Mouse (Mus musculus): ENCODE results near the gene Rpl7a.
"Not testable (repeated sequence)": the region's sequence is repeated elsewhere in the genome, so short reads cannot be mapped to it uniquely, and the experiment has no call there.

Gene Rpl7a

GRCm38 (mm10) chr2:26910124-26910993 lies at the start of gene Rpl7a, which contains the start of gene Med22:
Gene Rpl7a (plus strand): TSS chr2:26910764.
Gene Med22 (minus strand): TSS chr2:26910677.
- peak; percentile 100 for DNase-seq (ENCODE audit: low read depth, low spot score)

- DNase-seq (ENCODE audit: low read depth, low spot score): no peak
Observed at GRCm38 (mm10) chr2:26862856-26863255, 47.7 kb upstream of the Rpl7a start.

DNA sequence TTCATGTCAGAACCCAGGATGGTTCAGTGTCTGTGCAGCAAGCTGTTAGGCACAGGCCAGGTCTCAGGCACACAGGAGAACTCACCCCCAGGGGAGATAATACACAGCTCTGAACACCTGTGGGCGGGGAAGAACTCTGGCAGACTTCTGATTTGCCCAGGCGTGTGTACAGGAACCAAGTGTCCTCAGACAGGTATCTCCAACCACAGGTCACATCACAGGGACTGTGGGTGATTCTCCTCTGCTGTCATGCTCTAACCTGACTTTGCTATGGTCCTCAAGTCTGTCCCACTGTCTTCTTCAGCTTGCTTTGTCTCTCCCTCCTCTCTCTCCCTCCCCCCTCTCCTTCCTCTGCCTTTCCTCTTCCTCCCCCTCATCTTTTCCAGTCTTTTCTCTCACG lies 45.7 kb upstream of the Rpl7a start, which contains the start of gene Abo:
Abo (minus strand) TSS at position 101 of the 400 bp plus-strand sequence.
- DNase-seq (ENCODE audit: low read depth, low spot score): no peak

DNA sequence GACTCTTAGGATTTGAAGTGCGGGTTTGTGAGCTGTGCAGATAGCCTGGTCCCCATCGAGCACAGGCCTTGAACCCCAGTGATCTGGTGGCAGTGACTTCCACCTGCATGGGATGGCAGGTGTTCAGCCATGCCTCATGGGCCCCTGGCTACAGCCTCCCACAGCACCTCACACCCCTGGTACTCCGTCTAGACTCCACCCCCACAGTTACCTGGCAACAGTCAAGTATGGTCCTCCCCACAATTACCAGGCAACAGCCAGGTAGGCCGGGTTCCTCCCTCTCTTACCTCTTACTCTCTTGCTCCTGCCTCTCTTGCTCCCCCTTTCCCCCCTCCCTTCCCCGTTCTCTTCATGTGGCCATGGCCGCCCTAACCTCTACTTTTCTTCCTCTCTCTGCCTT lies 39.9 kb upstream of the Rpl7a start:
- DNase-seq (ENCODE audit: low read depth, low spot score): no peak

GRCm38 (mm10) chr2:26878571-26878970 lies 32.0 kb upstream of the Rpl7a start:
- DNase-seq (ENCODE audit: low read depth, low spot score): no peak

DNA sequence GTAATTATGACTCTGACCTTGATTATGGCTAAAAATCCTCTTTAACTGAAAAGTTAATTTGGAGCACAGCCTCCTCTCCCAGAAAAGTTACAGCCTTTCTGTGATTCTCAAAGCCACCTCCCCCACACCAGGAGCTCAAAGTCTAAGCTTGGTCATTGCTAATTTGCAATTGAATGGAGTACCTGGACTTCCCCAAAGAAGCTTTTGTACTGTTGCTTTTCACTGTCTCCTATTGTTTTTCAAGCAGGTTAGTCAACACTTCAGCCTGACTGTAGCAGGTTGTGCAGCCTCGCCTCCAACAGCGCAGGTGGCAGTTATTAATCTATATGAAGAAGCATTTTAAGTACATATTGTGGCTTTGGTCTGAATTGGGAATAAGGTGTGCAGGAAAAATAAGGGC lies 25.0 kb upstream of the Rpl7a start:
- DNase-seq (ENCODE audit: low read depth, low spot score): not testable (repeated sequence)

DNA sequence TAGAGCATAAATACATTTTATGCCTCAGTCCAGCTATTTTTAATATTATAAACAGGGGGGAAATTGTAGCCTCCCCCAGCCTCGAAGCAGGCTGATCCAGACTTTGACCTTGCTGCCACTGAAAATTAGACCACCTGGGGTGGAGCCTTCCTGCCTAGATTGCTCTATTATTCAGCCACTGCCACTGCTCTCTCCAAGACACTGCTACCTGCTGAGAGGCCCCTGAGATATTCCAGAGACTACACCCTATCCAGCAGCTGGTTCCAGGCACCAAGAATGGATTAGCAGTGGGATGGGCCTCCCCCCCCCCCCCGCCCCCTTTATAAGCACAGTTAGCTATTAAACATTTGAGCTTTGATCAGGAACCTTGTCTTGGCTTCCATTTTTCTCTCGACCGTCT lies 24.4 kb upstream of the Rpl7a start:
- not testable (repeated sequence) for DNase-seq (ENCODE audit: low read depth, low spot score)

DNA sequence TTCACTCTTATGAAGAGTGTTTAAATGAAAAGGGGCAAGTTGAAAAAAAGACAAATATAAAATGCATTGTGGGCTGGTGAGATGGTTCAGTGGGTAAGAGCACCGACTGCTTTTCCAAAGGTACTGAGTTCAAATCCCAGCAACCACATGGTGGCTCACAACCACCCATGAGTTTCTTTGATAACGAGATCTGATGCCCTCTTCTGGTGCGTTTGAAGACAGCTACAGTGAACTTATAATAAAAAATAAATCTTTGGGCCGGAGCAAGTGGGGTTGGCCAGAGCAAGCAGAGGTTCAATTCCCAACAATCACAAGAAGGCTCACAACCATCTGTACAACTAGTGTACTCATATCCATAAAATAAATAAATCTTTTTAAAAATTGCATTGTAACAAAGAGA lies 14.7 kb upstream of the Rpl7a start:
- no peak for DNase-seq (ENCODE audit: low read depth, low spot score)

DNA sequence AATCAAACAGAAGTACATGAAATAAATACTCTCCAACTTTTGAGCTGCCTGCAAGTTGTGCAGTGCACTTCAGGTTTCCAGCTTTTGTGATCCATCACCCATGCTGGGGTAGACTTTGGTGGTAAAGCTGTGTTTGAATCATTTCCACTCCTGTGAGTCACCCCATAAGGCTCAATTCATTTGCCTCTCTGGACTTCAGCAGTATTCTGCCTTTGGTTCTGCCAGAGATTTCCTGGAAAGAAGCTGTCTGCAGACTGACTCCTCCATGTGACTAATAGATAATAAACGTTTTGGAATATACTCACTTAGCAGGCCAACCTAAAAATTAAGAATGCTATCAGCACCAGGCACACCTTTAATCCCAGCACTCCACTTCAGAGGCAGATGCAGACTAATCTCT lies 9.8 kb upstream of the Rpl7a start:
- no peak for DNase-seq (ENCODE audit: low read depth, low spot score)

DNA sequence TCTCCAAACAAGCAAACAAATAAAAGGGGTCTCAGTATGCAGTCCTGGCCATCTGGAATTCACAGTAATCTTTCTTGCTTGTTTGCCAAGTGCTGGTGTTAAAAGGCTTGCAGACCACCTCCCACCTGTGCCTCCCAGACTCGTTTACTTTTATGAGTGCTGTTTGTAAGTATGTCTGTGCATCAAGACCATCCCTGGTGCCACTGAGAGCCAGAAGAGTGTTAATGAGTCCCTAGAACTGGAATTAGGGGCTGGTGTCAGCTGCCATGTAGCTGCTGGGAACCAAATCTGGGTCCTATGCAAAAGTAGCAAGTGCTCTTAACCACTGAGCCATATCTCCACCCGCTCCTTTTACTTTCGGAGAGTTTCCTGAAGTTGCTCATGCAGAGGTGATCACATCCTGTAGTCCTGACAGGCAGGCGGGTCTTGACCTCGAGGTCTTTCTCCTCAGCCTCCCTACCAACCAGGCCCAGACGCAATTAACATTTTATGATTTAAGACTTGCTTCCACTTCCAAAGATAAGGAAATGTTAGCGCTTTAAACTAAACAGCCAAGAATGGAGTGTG lies 8.6 kb upstream of the Rpl7a start:
- DNase-seq (ENCODE audit: low read depth, low spot score): no peak

DNA sequence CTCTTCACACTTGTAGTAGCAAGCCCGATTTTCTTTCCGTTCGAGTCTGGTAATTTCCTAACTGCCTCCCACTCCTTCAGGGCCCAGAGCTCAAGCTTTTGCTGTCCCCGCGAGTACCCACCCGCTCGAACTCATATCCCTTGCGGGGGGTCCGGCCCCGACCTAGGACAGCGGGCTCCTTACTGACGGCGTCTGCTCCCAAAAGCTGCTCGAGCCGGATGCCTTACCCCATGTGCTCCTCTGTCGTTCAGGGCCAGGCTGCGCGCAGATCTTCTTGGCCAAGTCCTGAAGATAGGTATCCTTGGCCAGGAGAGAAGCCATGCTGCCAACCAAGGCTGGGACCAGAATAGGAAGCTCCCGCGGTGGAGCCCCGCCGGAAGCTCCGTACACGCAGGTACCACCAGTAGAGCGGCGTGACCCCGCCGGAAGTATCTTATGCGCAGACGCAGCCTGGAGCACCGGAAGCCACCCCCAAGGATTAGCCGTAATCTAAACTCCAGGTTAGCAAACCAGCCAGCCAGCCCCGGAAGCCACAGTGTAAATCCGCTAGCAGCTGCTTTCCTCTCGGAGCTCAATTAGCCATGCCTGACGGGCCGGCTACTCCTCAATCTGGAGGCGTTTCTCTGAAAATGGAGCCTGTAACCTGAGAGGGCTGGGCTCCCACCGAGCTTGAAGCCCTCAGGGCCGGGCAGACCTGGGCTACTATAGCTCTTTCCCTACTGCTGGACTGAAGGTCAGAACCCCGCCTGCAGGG lies 7.9 kb upstream of the Rpl7a start, which contains the start of gene Surf6:
Surf6 (minus strand) TSS at position 413 of the 754 bp plus-strand sequence.
- peak; percentile 93 for DNase-seq (ENCODE audit: low read depth, low spot score)

- no peak for DNase-seq (ENCODE audit: low read depth, low spot score)
Observed at GRCm38 (mm10) chr2:26903311-26903710, 7.3 kb upstream of the Rpl7a start.

DNA sequence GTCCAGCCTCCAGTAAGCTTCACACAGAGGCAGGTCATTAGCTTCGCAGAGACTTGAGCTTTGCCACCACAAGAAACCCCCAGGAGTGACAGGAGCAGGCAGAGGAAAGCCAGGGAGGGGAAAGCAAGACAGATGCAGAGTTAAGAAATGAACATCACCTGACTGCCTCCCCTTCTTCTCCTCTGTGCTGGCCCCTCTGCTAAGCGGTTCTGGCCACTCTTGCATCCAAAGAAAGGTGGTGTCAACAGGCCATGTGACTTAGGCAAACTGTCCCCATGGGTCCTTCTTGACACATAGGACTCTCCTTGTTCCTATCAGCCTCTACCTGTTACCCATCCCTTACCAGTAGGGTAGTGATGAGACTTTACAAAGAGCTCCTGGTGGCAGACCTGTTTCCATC lies 4.6 kb upstream of the Rpl7a start:
- no peak for DNase-seq (ENCODE audit: low read depth, low spot score)

DNA sequence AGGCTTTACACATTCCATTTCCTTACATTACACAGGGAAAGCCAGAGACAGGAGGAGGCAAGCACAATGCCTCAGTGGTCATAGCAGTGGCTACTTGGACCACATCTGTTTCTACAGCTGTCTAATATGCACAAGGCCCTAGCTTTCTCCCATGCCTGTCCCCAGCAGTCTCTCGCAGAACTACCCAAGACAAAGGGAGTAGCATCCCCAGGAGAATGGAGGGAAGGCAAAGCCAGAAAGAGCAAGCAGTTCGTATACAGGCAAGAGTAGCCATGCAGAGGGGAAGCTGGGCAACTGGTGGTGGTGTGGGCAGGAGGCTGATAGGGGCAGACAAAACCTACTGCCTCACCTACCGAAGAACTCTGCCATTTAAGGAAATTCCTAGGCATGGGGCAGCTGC lies 4.1 kb upstream of the Rpl7a start:
- no peak for DNase-seq (ENCODE audit: low read depth, low spot score)

DNA sequence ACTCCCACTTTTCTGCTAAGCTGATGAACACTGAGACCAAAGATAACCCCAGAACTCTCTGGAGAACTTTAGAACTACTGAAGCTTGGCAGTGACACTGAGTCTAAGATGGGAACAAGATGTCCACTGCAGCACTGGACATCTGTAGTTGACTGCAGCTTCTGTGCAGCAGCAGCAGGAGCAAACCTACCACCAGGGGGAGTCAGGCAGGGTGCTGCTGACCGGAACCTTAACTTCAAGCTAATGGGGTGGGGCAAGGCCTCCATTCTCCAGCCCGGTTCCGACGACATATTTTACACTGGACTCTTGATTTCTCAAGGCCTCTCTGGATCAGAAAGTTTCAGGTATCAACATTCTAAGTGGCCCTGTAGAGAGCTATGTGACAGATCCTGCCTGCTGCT lies 3.5 kb upstream of the Rpl7a start:
- DNase-seq (ENCODE audit: low read depth, low spot score): no peak

DNA sequence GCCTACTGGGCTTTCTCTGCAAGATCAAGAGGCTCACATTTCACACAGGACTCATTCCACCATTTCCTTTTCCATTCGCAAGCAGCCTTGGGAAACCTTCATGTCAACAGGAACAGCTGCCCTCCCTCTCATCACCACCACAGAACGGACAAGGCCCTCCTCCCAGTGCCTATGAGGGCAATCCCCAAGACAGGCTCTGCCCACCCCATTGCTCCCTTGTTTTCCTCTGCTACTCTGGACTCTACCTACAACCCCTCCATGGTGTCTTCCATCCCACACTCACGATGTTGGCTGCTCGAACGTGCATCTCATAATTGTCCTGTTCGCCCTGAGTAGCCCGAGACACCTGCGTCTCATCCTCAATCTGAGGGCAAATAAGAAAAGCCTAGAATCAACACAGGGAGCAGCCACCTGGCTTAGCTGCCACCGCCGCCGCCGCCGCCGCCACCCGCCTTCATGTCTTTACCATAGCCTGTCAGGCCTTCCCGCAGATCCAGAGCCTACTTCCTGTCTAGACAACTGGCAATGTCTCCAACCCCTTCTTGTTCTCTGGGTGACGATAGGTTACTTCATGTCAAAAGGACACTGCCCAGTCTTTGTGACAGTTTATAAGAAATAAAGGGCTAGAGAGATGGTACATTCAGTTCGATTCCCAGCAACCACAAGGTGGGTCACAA lies 1.7 kb upstream of the Rpl7a start:
- DNase-seq (ENCODE audit: low read depth, low spot score): no peak

- no peak for DNase-seq (ENCODE audit: low read depth, low spot score)
Observed at GRCm38 (mm10) chr2:26909387-26909784, 1.2 kb upstream of the Rpl7a start.

- peak; percentile 54 for DNase-seq (ENCODE audit: low read depth, low spot score)
Observed at GRCm38 (mm10) chr2:26910994-26911765, 616 bp downstream of the Rpl7a start.

- no peak for DNase-seq (ENCODE audit: low read depth, low spot score)
Observed at GRCm38 (mm10) chr2:26912253-26912770, 1.7 kb downstream of the Rpl7a start.

GRCm38 (mm10) chr2:26913416-26914147 lies 3.0 kb downstream of the Rpl7a start:
- no peak for DNase-seq (ENCODE audit: low read depth, low spot score)

All from skeletal muscle tissue, adult 2 months (tissue).